Mouse (Mus musculus): ENCODE data around the gene Uspl1. TPM values are rescaled to one million over a fixed set of nuclear protein-coding genes. Genes with fewer than 3 reads are reported as not detected.

Gene Uspl1
- total RNA-seq, 2 experiments from 2014 or later: 29.1 to 30.9 TPM

DNA sequence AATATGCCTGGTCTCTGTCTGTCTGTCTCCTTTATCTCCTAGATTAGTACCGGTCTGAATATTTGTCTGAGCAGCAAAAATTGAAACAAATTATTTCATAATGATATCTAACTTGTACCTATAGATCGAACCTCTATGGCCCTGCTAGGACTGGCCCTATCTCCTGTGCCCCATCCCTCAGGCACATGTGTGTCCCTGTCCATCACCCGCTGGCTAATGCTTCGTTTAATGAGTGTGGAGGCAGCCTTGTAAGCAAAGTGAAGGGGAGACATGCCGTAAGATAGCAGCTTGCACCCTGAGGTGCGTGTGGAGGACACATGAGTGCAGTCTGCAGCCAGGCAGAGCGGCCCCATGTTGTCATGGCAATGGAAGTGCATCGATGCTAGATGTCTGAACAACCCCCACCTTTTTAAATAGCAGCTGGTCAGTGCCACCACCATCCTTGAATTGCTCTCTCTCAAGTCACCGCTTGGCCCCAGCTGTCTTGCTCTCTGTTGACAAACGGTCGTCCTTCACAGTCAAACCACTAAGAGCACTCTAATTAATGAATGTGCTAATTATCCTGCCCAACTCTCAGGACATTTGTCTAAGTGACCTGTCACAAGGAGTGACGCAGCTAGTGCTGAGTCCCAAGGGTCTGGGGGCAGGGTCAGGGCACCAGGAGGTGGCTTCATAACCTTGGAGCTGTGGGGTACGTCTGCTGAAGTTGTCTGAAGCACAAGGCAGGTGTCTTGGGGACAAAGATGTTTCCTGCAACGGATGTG is 73.5 kb downstream of the Uspl1 start:
- DNase-seq: no peak

DNA sequence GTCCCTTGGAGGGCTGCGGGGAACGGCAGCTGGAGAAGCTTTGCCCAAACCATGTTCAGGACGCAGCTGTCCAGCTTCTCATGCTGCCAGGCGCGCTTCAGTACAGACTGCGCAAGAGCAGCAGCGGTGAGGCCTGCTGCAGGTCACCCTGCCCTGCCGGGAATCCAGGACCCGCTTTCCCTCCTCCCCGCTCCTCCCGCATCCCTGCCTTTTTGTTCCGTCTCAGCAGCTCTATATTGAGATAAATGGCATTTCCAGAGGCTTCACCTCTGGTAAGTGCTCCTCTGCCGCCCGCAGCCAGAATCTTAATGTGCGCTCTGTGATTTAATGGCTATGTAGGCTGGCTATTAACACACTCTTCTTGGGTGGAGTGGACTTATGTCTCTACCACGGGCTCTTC is 74.9 kb downstream of the Uspl1 start:
- no peak for DNase-seq

DNA sequence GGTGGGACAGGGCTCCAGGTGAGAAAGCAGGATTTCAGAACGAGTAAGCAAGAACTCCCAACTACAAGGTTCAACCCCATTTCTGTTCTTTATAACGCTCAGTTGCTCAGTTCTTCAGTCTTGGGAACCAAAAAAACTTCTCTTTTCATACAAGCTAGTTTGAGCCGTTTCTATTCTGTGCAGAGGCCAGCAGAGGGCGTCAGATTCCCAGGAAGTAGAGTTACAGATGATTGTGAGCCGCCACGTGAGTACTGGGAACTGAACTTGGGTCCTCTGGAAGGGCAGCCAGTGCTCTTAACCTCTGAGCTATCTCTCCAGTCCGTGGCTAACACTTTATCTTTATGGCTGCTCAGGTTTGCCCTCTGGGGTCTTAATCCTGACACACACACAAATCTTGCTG is 77.3 kb downstream of the Uspl1 start:
- no peak for DNase-seq

DNA sequence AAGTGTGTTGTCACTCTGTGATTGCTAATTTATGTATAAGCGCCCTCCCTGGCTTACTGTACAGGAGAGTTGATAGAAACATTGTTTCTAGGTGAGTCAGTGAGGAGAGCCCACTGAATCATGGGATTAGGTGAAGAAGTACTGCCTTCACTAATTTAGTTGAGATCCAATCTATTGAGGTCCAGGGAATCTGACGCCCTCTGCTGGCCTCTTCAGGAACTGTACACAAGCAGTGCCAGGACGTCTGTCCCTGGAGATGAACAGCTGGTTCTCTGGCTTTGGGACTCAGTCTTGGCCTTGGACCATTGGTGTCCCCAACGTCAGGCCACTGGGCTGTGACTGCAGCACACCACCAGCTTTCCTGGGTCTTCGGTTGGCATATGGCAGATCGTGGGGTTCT is 77.7 kb downstream of the Uspl1 start:
- peak; percentile 51 for DNase-seq

DNA sequence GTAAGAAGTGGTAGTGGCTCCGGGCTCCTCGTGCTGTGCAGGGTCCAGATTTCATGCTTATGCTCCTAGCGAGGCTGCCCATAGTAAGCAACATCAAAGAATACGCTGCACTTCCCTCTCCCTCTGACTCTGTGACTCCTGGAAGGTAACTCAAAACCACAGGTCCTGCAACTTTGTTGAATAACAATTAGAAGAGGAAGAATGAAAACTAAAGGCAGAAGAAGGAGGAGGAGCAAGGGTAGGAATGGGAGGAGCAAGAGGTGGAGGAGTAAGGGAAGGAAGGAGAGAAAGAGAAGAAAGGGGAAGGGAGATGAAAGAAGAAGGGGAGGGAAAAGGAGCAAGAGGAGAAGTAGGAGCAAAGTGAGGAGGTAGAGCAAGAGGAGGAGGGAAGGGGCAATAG is 80.3 kb downstream of the Uspl1 start, which contains the start of gene Alox5ap:
Gene Alox5ap (plus strand): TSS at position 363 of the 400 bp plus-strand sequence.
- DNase-seq: no peak

DNA sequence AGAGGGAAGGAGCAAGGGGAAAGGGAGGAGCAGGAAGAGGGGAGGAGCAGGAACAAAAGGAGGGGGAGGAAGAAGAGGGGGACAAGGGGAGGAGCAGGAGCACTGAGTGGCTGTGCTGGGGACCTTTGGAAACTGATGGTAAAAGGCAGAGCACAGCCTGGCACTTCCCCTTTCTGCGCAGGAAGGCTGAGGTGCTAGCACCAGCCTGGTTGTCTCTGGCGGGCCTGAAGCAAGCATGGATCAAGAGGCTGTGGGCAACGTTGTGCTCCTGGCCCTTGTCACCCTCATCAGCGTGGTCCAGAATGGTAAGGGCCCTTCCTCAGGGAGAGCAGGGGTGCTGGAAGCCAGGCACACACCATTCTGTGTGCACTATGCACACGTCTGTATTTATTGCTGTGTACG is 80.7 kb downstream of the Uspl1 start:
- DNase-seq: no peak

Small RNAs within 50 kb of the gene (microRNA-seq; reads per million reads assigned to microRNA genes)
- not detected for gene Gm24105

Other genes starting within 250 kb of the Uspl1 start
- gene Gm42791, start 189.2 kb upstream of the Uspl1 start, total RNA-seq (2021): 1 to 10 TPM; 3.6 to 4.7 TPM
- gene Hmgb1, start 139 bp downstream of the Uspl1 start, total RNA-seq (2021): 100 to 1,000 TPM; 186 to 230 TPM
- gene Alox5ap, start 80.4 kb downstream of the Uspl1 start, total RNA-seq (2021): 10 to 100 TPM; 10.3 to 15.3 TPM
- gene Medag, start 227.4 kb downstream of the Uspl1 start, total RNA-seq (2021): 1 to 10 TPM; 7.0 to 7.2 TPM

Measured in adrenal gland, postnatal 10 days (tissue).